Mouse (Mus musculus): ENCODE results near the gene Wbp2nl. TPM values are rescaled to one million over a fixed set of nuclear protein-coding genes. Genes with fewer than 3 reads are reported as not detected.

Gene Wbp2nl
- polyA plus RNA-seq, 1 experiment from 2014 or later: 0.09 TPM

DNA sequence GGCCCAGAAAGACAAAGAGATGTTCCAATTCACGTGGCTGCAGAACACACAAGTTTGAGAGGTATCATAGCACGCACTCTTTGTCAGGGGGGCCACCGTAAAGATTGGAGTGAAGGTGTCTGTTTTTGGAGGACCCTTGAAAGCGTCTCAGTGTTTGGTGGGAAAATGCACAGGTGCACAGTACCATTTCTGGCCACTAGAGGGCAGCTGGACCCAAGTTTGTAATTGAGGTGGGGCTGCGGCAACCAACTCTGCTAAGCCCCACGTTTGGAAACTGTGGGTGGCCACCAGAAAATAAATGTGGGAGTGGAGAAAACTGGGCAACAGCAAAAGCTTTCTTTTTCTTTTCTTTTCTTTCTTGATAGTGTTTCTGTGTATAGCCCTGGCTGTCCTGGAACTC lies 32.4 kb upstream of the Wbp2nl start:
- Histone ChIP-seq H3K4me3 (ENCODE audit: low read depth, low read length) (no peak overlapping the region), H3K9me3 (ENCODE audit: low read length) (no peaks in the 10 kb centered on the region), H3K4me2 (ENCODE audit: low read depth, low read length) (no peak overlapping the region), H3K27me3 (ENCODE audit: insufficient read depth, low read length) (peaks cover 2% of the 10 kb centered on the region; the same call in 1 of the 2 replicates), H3K36me3 (replicated peaks; ENCODE audit: insufficient read depth, low read length) (no peaks in the 10 kb centered on the region), H3K4me1 (ENCODE audit: insufficient read depth) (no peaks in the 10 kb centered on the region), H3K27ac (ENCODE audit: low read depth) (no peak overlapping the region), H3K9ac (replicated peaks) (no peak overlapping the region)
- 10% methylated on average over 6 of the region's 6 CpGs for WGBS (ENCODE audit: insufficient replicate concordance)
- TF ChIP-seq CTCF (IDR thresholded peaks at IDR 0.05; ENCODE audit: low read depth) (peak; percentile 94), EP300 (IDR thresholded peaks at IDR 0.05; ENCODE audit: low read depth) (no peak)
- ATAC-seq (no peak), DNase-seq (peak; percentile 76)

DNA sequence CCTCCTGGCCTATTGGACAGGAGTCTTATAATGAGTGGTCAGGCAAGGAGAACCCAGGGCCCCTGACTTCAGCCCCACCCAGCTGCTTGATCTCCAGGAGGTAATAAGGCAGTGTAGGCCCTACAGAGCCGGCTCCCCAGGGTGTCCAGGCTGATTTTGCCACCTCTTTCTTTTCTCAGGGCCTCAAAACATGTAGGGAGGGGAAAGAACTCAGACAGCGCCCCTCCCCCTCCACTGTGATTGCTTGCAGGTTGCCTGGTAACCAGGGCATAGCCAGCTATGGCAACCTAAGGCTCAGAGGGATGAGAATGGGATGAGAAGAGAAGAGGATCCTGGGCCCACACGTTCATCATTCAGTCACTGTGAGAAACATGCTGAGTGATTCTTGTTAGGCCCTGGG lies 30.6 kb upstream of the Wbp2nl start:
- no peaks in the 10 kb centered on the region for H3K9me3 ChIP-seq (ENCODE audit: low read length)
- no peak for DNase-seq
- no peaks in the 10 kb centered on the region for H3K4me1 ChIP-seq (ENCODE audit: insufficient read depth)
- peaks cover 7% of the 10 kb centered on the region; the same call in 1 of the 2 replicates for H3K27me3 ChIP-seq (ENCODE audit: insufficient read depth, low read length)
- H3K36me3 ChIP-seq (replicated peaks; ENCODE audit: insufficient read depth, low read length): no peaks in the 10 kb centered on the region
- no peak overlapping the region for H3K4me3 ChIP-seq (ENCODE audit: low read depth, low read length)
- 45% methylated on average over 3 of the region's 3 CpGs for WGBS (ENCODE audit: insufficient replicate concordance)
- no peak overlapping the region for H3K4me2 ChIP-seq (ENCODE audit: low read depth, low read length)
- TF ChIP-seq EP300 (IDR thresholded peaks at IDR 0.05; ENCODE audit: low read depth): no peak
- TF ChIP-seq CTCF (IDR thresholded peaks at IDR 0.05; ENCODE audit: low read depth): no peak
- no peak for ATAC-seq
- H3K27ac ChIP-seq (ENCODE audit: low read depth): no peak overlapping the region
- H3K9ac ChIP-seq (replicated peaks): no peak overlapping the region

DNA sequence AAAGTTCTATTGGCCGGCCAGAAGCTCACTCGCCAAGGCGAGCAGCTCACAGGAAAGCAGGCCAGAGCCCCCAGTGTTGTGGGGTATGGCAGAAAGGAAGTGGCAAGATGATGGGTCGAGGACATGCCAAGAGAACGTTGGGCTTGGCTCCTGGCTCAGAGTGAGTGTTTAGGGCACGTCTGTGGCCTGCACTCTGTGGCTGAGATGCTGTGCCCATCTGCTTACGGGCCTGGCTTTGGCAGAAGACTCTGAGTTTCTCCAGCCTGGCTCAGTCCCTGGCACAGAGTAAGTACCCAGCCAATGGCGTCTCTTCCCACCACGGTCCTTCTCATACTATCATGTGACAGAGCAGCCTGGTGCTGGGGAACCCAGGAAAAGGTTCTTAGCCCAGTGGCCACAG lies 30.0 kb upstream of the Wbp2nl start:
- Histone ChIP-seq H3K9ac (replicated peaks) (no peak overlapping the region), H3K36me3 (replicated peaks; ENCODE audit: insufficient read depth, low read length) (no peaks in the 10 kb centered on the region), H3K27me3 (ENCODE audit: insufficient read depth, low read length) (peaks cover 12% of the 10 kb centered on the region; the same call in 1 of the 2 replicates), H3K9me3 (ENCODE audit: low read length) (no peaks in the 10 kb centered on the region), H3K4me2 (ENCODE audit: low read depth, low read length) (no peak overlapping the region), H3K27ac (ENCODE audit: low read depth) (no peak overlapping the region), H3K4me3 (ENCODE audit: low read depth, low read length) (no peak overlapping the region), H3K4me1 (ENCODE audit: insufficient read depth) (no peaks in the 10 kb centered on the region)
- WGBS (ENCODE audit: insufficient replicate concordance): 74% methylated on average over 9 of the region's 9 CpGs
- DNase-seq (no peak), ATAC-seq (no peak)
- TF ChIP-seq CTCF (IDR thresholded peaks at IDR 0.05; ENCODE audit: low read depth) (no peak), EP300 (IDR thresholded peaks at IDR 0.05; ENCODE audit: low read depth) (no peak)

DNA sequence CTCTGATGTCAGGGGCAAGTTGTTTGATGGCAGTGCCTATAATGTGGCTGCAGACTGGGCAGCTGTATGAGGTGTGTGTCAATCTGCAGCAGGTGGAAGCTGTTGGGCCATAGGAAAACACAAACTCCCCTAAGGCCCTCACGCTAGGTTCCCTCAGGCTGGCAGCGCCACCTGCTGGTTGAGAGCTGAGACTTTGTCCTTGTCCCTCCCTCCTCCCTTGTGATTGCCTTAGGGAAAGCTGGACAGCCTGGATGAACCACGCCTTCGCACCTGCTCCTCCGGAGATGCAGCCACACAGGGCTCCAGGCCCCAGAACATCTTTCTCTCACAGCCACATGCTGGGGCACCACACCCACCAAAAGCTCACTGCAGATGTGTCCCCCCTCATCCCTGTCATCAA lies 27.6 kb upstream of the Wbp2nl start:
- peak; percentile 84 for DNase-seq
- 6% methylated on average over 5 of the region's 5 CpGs for WGBS (ENCODE audit: insufficient replicate concordance)

DNA sequence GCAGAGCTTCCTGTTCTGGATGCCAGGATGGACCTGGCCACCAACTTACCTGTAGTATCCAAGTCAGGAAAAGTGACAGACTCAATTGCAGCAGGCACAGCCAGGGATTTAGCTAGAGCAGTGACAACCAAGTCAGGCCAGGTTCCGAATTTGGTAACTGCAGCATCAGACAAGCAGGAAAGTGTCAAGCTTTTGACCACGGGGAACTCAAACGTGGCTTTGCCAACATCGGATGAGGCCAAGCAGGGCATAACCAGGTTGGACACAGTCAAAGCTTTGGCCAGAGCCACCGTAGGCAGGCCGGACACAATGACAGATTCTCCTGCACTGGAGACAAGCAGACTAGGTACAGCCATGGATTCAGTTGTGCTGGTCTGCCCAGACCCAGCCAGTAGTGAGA lies 26.5 kb upstream of the Wbp2nl start:
- peaks cover 43% of the 10 kb centered on the region for H3K27me3 ChIP-seq (ENCODE audit: insufficient read depth, low read length)
- H3K4me1 ChIP-seq (ENCODE audit: insufficient read depth): peaks cover 8% of the 10 kb centered on the region
- 68% methylated on average over 6 of the region's 6 CpGs for WGBS (ENCODE audit: insufficient replicate concordance)
- no peak for TF ChIP-seq EP300 (IDR thresholded peaks at IDR 0.05; ENCODE audit: low read depth)
- TF ChIP-seq CTCF (IDR thresholded peaks at IDR 0.05; ENCODE audit: low read depth): no peak
- H3K9me3 ChIP-seq (ENCODE audit: low read length): no peaks in the 10 kb centered on the region
- H3K27ac ChIP-seq (ENCODE audit: low read depth): no peak overlapping the region
- H3K4me2 ChIP-seq (ENCODE audit: low read depth, low read length): no peak overlapping the region
- ATAC-seq (no peak), DNase-seq (no peak)
- no peak overlapping the region for H3K4me3 ChIP-seq (ENCODE audit: low read depth, low read length)
- H3K36me3 ChIP-seq (replicated peaks; ENCODE audit: insufficient read depth, low read length): no peaks in the 10 kb centered on the region
- H3K9ac ChIP-seq (replicated peaks): no peak overlapping the region

More for the DNA sequence above, 27.6 kb upstream of the Wbp2nl start:
- TF ChIP-seq EP300 (IDR thresholded peaks at IDR 0.05; ENCODE audit: low read depth) (no peak), CTCF (IDR thresholded peaks at IDR 0.05; ENCODE audit: low read depth) (peak; percentile 96)
- no peak overlapping the region for H3K4me2 ChIP-seq (ENCODE audit: low read depth, low read length)
- H3K9ac ChIP-seq (replicated peaks): no peak overlapping the region
- no peaks in the 10 kb centered on the region for H3K9me3 ChIP-seq (ENCODE audit: low read length)
- no peaks in the 10 kb centered on the region for H3K36me3 ChIP-seq (replicated peaks; ENCODE audit: insufficient read depth, low read length)
- peaks cover 8% of the 10 kb centered on the region for H3K4me1 ChIP-seq (ENCODE audit: insufficient read depth)
- no peak overlapping the region for H3K4me3 ChIP-seq (ENCODE audit: low read depth, low read length)
- ATAC-seq: peak; percentile 76
- no peak overlapping the region for H3K27ac ChIP-seq (ENCODE audit: low read depth)
- H3K27me3 ChIP-seq (ENCODE audit: insufficient read depth, low read length): peaks cover 32% of the 10 kb centered on the region

DNA sequence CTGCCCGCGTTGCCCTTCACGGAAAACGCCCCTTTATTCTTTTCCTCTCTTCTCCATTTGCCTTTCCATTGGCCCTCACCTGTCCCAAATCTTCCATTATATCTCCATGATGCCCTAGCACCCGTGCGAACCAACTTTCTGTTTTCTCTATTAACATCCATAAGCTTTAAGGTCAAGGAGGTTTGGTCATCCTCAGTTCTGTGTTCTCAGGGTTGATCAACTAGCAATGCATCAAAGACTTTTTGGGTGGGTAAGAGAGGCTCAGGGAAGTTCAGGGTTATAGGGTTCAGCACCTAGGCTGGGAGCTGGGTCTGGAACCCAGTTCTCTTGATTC lies 24.2 kb upstream of the Wbp2nl start, which contains the start of gene Sept3:
Gene Sept3 (plus strand): TSS at position 301 of the 334 bp plus-strand sequence.
- 27% methylated on average over 6 of the region's 6 CpGs for WGBS (ENCODE audit: insufficient replicate concordance)
- H3K9ac ChIP-seq (replicated peaks): no peak within 1 kb of the TSS
- ATAC-seq (no peak), DNase-seq (no peak)
- peak within 1 kb of the TSS; percentile 41 for H3K4me3 ChIP-seq (ENCODE audit: low read depth, low read length)
- no peaks in the 10 kb centered on the region for H3K36me3 ChIP-seq (replicated peaks; ENCODE audit: insufficient read depth, low read length)
- no peak within 1 kb of the TSS for H3K27ac ChIP-seq (ENCODE audit: low read depth)
- H3K4me2 ChIP-seq (ENCODE audit: low read depth, low read length): peak within 1 kb of the TSS; percentile 65
- peaks cover 8% of the 10 kb centered on the region for H3K4me1 ChIP-seq (ENCODE audit: insufficient read depth)
- H3K27me3 ChIP-seq (ENCODE audit: insufficient read depth, low read length): peaks cover 47% of the 10 kb centered on the region
- TF ChIP-seq EP300 (IDR thresholded peaks at IDR 0.05; ENCODE audit: low read depth): no peak
- no peak for TF ChIP-seq CTCF (IDR thresholded peaks at IDR 0.05; ENCODE audit: low read depth)
- H3K9me3 ChIP-seq (ENCODE audit: low read length): no peaks in the 10 kb centered on the region

Measured in liver, postnatal 0 days (tissue).